Mouse (Mus musculus) C2C12 (cell line): Measurements from ENCODE around the gene Tubgcp5. TPM values are rescaled to one million over a fixed set of nuclear protein-coding genes. Genes with fewer than 3 reads are reported as not detected.
A peak's percentile ranks its signal among the peaks of the same experiment; 100 is the strongest.

ENCODE experiments used
- H3K27me3 ChIP-seq: one replicate; pipeline ENCODE4 v1.6.1; 2011; ENCODE audit not compliant: control insufficient read depth, insufficient read depth, insufficient read length
- H3K36me3 ChIP-seq: one replicate; pipeline ENCODE4 v1.6.1; 2011; ENCODE audit not compliant: control insufficient read depth, insufficient read depth
- H3K4me3 ChIP-seq: one replicate; pipeline ENCODE4 v1.5.1; 2011; ENCODE audit warnings: mild to moderate bottlenecking, control low read depth; ENCODE audit not compliant: poor library complexity, insufficient read depth, severe bottlenecking
- H3K79me2 ChIP-seq: one replicate; pipeline ENCODE4 v1.6.1; 2011; ENCODE audit not compliant: control insufficient read depth, insufficient read depth
- H3K79me3 ChIP-seq: one replicate; pipeline ENCODE4 v1.6.1; 2011; ENCODE audit warnings: low read depth, control low read depth
- H3ac ChIP-seq: one replicate; pipeline ENCODE3; 2011; ENCODE audit warnings: low read depth; ENCODE audit not compliant: control insufficient read depth, insufficient read length
- CEBPB ChIP-seq: IDR thresholded peaks from one replicate; pipeline ENCODE4 v1.6.1; 2011; ENCODE audit warnings: low read depth, mild to moderate bottlenecking, control low read depth, moderate library complexity
- CTCF ChIP-seq: IDR thresholded peaks from one replicate; pipeline ENCODE4 v1.5.1; 2011; ENCODE audit not compliant: control insufficient read depth, insufficient read depth, insufficient read length
- FOSL1 ChIP-seq: IDR thresholded peaks from one replicate; pipeline ENCODE4 v1.8.0; 2011; ENCODE audit warnings: mild to moderate bottlenecking, low read length; ENCODE audit not compliant: poor library complexity, insufficient read depth, severe bottlenecking
- MAX ChIP-seq: IDR thresholded peaks from one replicate; pipeline ENCODE4 v1.6.1; 2011; ENCODE audit warnings: mild to moderate bottlenecking, control low read depth
- MYOD1 ChIP-seq: IDR thresholded peaks from one replicate; pipeline ENCODE4 v1.6.1; 2011; ENCODE audit warnings: low read depth; ENCODE audit not compliant: control insufficient read depth, insufficient read length
- MYOG ChIP-seq: IDR thresholded peaks from one replicate; pipeline ENCODE4 v1.6.1; 2011; ENCODE audit not compliant: control insufficient read depth, insufficient read length; ENCODE audit errors: extremely low read depth
- USF1 ChIP-seq: IDR thresholded peaks from one replicate; pipeline ENCODE4 v1.6.1; 2011; ENCODE audit warnings: low read depth, mild to moderate bottlenecking, control low read depth, moderate library complexity
- polyA plus RNA-seq: library from polyadenylated mRNA; unstranded; fragments of >200 nt; fragmentation: generic; extraction: Trizol; gene quantifications from one replicate; pipeline ENCODE4 v1.2.1, GENCODE M21; 2012; ENCODE audit warnings: missing spikeins

The Tubgcp5 gene
- polyA plus RNA-seq, 1 experiment, result 3.6 TPM

DNA sequence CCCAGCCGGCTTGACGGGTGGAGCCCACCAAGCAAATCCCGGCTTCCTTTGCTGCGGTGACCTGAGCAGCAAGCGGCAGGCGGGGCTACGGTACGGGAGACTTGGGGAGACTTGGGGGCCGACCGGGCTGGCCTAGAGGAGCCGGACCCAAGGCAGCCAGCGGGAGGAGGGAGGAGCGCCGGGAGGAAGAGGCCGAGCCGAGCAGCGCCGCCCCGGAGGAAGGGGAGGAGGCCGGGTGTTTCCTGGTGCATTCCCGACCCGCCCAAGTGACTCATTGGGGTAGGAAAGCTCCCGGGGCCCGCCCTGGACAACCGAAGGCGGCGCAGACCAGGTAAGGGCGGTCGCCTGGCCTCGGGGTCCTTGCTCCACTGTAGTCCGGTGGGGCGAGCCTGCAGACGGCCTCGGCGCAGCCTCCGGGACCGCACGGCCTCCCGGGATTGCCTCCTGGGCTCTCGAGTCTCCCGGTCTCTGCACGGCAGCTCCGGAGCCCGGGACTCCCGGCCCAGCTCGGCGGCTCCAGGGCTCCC lies 48.1 kb downstream of the Tubgcp5 start:
- no peak for TF ChIP-seq FOSL1
- no peak for TF ChIP-seq USF1
- no peaks in the 10 kb centered on the region for H3K36me3 ChIP-seq
- H3K27me3 ChIP-seq, result no peaks in the 10 kb centered on the region
- H3K79me3 ChIP-seq, result peaks cover 43% of the 10 kb centered on the region
- peaks cover 50% of the 10 kb centered on the region for H3K79me2 ChIP-seq
- H3ac ChIP-seq, result peak overlapping the region; percentile 94
- peak overlapping the region; percentile 78 for H3K4me3 ChIP-seq

DNA sequence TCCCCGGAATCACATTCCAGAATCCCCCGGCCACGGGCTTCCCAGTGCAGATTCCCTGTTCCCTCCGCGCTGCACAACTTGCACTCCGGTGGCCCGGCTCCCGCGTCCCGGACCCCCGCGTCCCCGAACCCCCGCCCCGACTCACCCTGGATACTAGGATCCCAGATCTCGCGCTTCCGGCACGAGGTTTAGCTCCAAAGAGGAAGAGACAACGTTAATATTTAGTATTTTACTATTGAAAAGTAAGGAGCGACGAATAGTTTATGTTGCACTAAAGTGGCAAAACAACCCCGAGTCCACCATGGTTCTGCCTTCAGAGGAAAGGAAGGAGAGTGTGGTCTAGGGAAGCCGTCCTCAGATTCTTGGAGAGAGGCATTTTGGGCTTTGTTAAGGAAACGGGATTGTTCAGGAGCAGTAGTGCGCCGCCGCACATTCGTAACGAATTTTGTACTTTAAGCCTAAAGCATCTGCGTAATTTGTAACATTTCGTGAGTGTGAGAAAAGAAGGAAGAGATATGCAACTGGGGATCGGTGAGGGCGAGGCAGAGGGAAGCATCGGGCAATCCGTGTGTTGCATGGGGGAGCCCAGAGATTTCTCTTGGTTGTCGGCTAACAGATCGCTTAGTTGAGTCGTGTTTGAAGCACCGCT lies 48.7 kb downstream of the Tubgcp5 start:
- H3ac ChIP-seq, result peak overlapping the region; percentile 94
- peaks cover 56% of the 10 kb centered on the region for H3K79me2 ChIP-seq
- no peak for TF ChIP-seq FOSL1
- no peak for TF ChIP-seq USF1
- TF ChIP-seq CTCF, result no peak

DNA sequence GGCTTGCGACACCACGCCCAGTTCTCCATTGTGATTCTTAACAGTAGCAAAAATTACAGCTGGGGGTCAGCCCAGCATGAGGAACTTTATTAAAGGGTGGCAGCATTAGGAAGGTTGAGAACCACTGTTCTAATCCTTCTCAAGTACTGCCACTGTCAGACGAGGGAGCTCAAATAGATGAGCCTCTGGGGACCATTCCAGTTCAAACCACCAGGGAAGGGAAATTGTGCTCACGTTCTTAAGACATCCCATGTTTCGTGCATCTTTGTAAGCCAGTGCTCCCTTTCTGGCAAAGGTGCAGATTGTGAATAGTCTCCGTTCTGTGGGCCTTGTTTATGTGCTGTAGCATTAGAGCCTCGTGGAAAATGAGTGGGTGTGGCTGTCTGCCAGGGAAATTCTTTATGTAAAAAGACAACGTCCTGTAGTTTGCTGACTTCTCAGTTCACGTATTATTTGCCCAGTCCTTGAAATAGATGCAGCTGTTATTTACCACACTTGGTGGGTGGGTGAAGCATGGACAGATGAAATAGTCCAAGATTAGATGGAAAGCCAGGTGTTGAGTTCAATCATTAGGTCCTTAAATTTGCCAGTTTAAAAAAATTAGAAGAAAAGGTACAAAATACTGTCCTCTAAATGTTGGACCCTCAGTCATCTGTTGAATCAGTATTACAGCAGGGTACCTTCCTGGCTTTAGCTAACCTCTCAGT lies 52.8 kb downstream of the Tubgcp5 start:
- H3K79me2 ChIP-seq, result peaks cover 97% of the 10 kb centered on the region
- no peak overlapping the region for H3ac ChIP-seq
- H3K79me3 ChIP-seq, result peaks cover 85% of the 10 kb centered on the region
- TF ChIP-seq MYOG (no peak), USF1 (no peak), MAX (no peak), CEBPB (no peak), CTCF (no peak), MYOD1 (no peak), FOSL1 (no peak)
- H3K4me3 ChIP-seq, result no peak overlapping the region
- H3K27me3 ChIP-seq, result no peaks in the 10 kb centered on the region
- H3K36me3 ChIP-seq, result peaks cover 3% of the 10 kb centered on the region

More for the DNA sequence above, 48.7 kb downstream of the Tubgcp5 start:
- peaks cover 48% of the 10 kb centered on the region for H3K79me3 ChIP-seq
- H3K27me3 ChIP-seq, result no peaks in the 10 kb centered on the region
- no peaks in the 10 kb centered on the region for H3K36me3 ChIP-seq
- peak overlapping the region; percentile 78 for H3K4me3 ChIP-seq

DNA sequence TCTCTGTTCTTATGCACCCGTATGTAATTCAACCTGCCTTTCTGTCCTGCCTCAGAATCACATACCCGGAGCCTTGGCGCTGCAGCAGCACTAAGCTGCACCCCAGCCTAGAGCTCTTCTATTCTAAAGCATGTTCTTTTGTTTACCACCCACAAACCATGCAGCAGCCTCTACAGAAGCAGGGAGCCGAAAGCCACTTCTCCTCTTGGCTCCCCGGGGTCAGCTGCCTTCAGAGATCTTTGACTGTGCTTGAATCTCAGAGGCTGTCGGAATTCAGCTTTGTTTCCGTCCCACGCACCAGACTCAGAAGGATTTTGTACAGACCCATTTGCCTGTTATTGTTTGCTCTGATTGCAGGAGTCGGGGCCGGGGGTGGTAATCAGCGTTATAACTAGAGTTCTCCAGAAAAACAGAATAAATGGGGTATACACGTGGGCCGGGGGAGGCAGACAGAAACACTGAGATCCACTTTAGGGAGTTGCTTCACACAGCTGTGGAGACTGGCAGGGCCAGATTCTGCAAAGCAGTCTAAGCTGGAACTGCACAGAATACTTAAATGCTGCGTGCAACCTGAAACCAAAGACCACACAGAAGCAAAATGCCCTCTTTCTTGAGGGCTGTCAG lies 56.1 kb downstream of the Tubgcp5 start:
- peaks cover 87% of the 10 kb centered on the region for H3K79me3 ChIP-seq
- H3K27me3 ChIP-seq, result no peaks in the 10 kb centered on the region
- no peak overlapping the region for H3ac ChIP-seq
- peaks cover 100% of the 10 kb centered on the region for H3K79me2 ChIP-seq
- no peak overlapping the region for H3K4me3 ChIP-seq
- H3K36me3 ChIP-seq, result peaks cover 3% of the 10 kb centered on the region
- TF ChIP-seq MYOG (no peak), CTCF (no peak), CEBPB (no peak), FOSL1 (no peak), MAX (no peak), MYOD1 (no peak), USF1 (no peak)

DNA sequence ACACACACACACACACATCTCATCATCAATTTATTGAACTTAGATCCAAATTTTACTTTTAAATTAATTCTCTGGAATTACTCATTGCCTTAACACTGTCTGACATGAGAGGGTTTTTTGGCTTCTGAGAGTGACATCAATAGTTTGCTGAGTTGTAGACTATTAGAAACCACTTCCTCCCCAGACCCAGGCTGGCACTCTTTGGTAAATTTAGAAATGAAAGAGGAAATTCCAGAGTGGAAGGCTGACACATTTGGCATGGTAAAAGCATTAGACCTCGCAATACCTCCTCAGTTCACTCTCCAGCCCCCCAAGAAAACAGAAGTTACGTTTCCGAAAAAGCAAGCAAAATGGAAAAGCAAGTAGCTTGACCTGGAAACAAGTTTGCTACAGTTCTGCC lies 58.8 kb downstream of the Tubgcp5 start:
- no peak overlapping the region for H3ac ChIP-seq
- no peak for TF ChIP-seq CTCF
- no peak for TF ChIP-seq MAX
- no peak for TF ChIP-seq CEBPB
- no peak for TF ChIP-seq USF1
- TF ChIP-seq MYOD1, result no peak
- TF ChIP-seq MYOG, result no peak
- no peak for TF ChIP-seq FOSL1
- peaks cover 82% of the 10 kb centered on the region for H3K79me3 ChIP-seq
- peaks cover 100% of the 10 kb centered on the region for H3K79me2 ChIP-seq
- H3K36me3 ChIP-seq, result peaks cover 3% of the 10 kb centered on the region
- no peak overlapping the region for H3K4me3 ChIP-seq
- H3K27me3 ChIP-seq, result no peaks in the 10 kb centered on the region

DNA sequence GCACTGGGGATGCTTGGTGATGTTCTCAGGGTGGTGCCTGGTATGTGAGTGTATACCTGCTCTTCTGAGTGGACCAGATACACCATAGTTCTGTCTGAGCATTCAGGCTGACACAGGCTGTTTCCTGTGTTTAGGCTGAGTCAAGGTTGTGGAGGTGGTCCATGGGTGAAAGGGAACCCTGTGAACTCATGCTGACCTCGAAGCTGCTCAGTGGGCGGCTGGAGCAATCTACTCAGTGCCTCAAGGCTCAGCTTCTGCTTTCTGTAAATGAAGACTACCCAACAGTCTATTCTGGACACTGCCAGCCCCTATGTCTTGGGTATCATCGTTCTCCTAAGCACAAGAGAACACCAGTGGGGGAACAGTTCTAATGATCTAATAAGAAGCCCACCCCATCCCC lies 61.6 kb downstream of the Tubgcp5 start:
- no peak for TF ChIP-seq CEBPB
- no peak for TF ChIP-seq FOSL1
- no peak for TF ChIP-seq MYOG
- no peak for TF ChIP-seq MAX
- no peak for TF ChIP-seq MYOD1
- TF ChIP-seq CTCF, result no peak
- no peak for TF ChIP-seq USF1
- Histone ChIP-seq H3K36me3 (no peaks in the 10 kb centered on the region), H3ac (no peak overlapping the region), H3K79me2 (peaks cover 100% of the 10 kb centered on the region), H3K27me3 (no peaks in the 10 kb centered on the region), H3K79me3 (peaks cover 72% of the 10 kb centered on the region), H3K4me3 (no peak overlapping the region)
